Mouse (Mus musculus): ENCODE results near the gene Hist1h2be. TPM values are rescaled to one million over a fixed set of nuclear protein-coding genes. Genes with fewer than 3 reads are reported as not detected.
A peak's percentile ranks its signal among the peaks of the same experiment; 100 is the strongest.
"Not testable (repeated sequence)": the region's sequence is repeated elsewhere in the genome, so short reads cannot be mapped to it uniquely, and the experiment has no call there.

The Hist1h2be gene
- 1.5 and 1.7 TPM in 2 replicates for polyA plus RNA-seq (2015; fragmentation: Nextera tagmentation; extraction: Ambion mirVana)

- Histone ChIP-seq H3K27ac (replicated peaks) (peak within 1 kb of the TSS; percentile 95), H3K4me3 (peak within 1 kb of the TSS; percentile 70), H3K36me3 (no peaks in the 10 kb centered on the region), H3K4me1 (replicated peaks) (peaks cover 22% of the 10 kb centered on the region), H3K27me3 (no peaks in the 10 kb centered on the region), H3K4me2 (peak within 1 kb of the TSS; percentile 99), H3K9ac (peak within 1 kb of the TSS; percentile 86), H3K9me3 (no peaks in the 10 kb centered on the region)
- ATAC-seq (ENCODE audit: low FRiP score, low read depth): peak; percentile 91
- under 1% methylated on average over 27 of the region's 27 CpGs for WGBS
Measured at GRCm38 (mm10) chr13:23620733-23621531, at the start of gene Hist1h2be. TSS of gene Hist1h2be (minus strand) at chr13:23621124.

GRCm38 (mm10) chr13:23662536-23662935, 41.6 kb upstream of the Hist1h2be start:
- H3K27me3 ChIP-seq: no peaks in the 10 kb centered on the region
- H3K4me3 ChIP-seq: no peak overlapping the region
- H3K9ac ChIP-seq: no peak overlapping the region
- H3K36me3 ChIP-seq: no peaks in the 10 kb centered on the region
- H3K4me1 ChIP-seq (replicated peaks): no peaks in the 10 kb centered on the region
- no peaks in the 10 kb centered on the region for H3K9me3 ChIP-seq
- 67% methylated on average over 3 of the region's 3 CpGs for whole genome bisulfite sequencing
- no peak overlapping the region for H3K27ac ChIP-seq (replicated peaks)
- no peak for ATAC-seq (ENCODE audit: low FRiP score, low read depth)
- no peak overlapping the region for H3K4me2 ChIP-seq

- no peaks in the 10 kb centered on the region for H3K9me3 ChIP-seq
- no peak for ATAC-seq (ENCODE audit: low FRiP score, low read depth)
- no peak overlapping the region for H3K27ac ChIP-seq (replicated peaks)
- no peaks in the 10 kb centered on the region for H3K36me3 ChIP-seq
- WGBS: 76% methylated on average over 6 of the region's 6 CpGs
- H3K4me3 ChIP-seq: no peak overlapping the region
- H3K4me1 ChIP-seq (replicated peaks): no peaks in the 10 kb centered on the region
- no peak overlapping the region for H3K4me2 ChIP-seq
- no peaks in the 10 kb centered on the region for H3K27me3 ChIP-seq
- no peak overlapping the region for H3K9ac ChIP-seq
Measured at GRCm38 (mm10) chr13:23659636-23660366, 38.9 kb upstream of the Hist1h2be start.

GRCm38 (mm10) chr13:23630653-23631052, 9.7 kb upstream of the Hist1h2be start:
- no peak for ATAC-seq (ENCODE audit: low FRiP score, low read depth)
- Histone ChIP-seq H3K27ac (replicated peaks) (no peak overlapping the region), H3K9ac (no peak overlapping the region), H3K27me3 (no peaks in the 10 kb centered on the region), H3K4me2 (no peak overlapping the region), H3K4me1 (replicated peaks) (no peaks in the 10 kb centered on the region), H3K4me3 (no peak overlapping the region), H3K36me3 (no peaks in the 10 kb centered on the region), H3K9me3 (no peaks in the 10 kb centered on the region)
- WGBS: 41% methylated on average over 1 of the region's 1 CpGs

GRCm38 (mm10) chr13:23622861-23623450, 2.0 kb upstream of the Hist1h2be start:
- WGBS: 28% methylated on average over 7 of the region's 7 CpGs
- Histone ChIP-seq H3K9ac (0 out of 2 replicates have a peak overlapping the region, but pooled peaks have one; percentile 9), H3K4me2 (peak overlapping the region; percentile 99), H3K36me3 (no peaks in the 10 kb centered on the region), H3K4me3 (peak overlapping the region; percentile 70), H3K9me3 (no peaks in the 10 kb centered on the region), H3K27ac (replicated peaks) (peak overlapping the region; percentile 95), H3K4me1 (replicated peaks) (peaks cover 22% of the 10 kb centered on the region), H3K27me3 (no peaks in the 10 kb centered on the region)
- no peak for ATAC-seq (ENCODE audit: low FRiP score, low read depth)

GRCm38 (mm10) chr13:23622175-23622671, 1.3 kb upstream of the Hist1h2be start, which contains the start of gene Hist1h1e:
TSS of gene Hist1h1e (minus strand) at chr13:23622558.
- peak within 1 kb of the TSS; percentile 95 for H3K27ac ChIP-seq (replicated peaks)
- peak within 1 kb of the TSS; percentile 99 for H3K4me2 ChIP-seq
- H3K27me3 ChIP-seq, H3K9me3 ChIP-seq, H3K36me3 ChIP-seq: not testable (repeated sequence)
- peak within 1 kb of the TSS; percentile 86 for H3K9ac ChIP-seq
- H3K4me1 ChIP-seq (replicated peaks): peaks cover 22% of the 10 kb centered on the region
- under 1% methylated on average over 49 of the region's 53 CpGs for WGBS
- peak within 1 kb of the TSS; percentile 70 for H3K4me3 ChIP-seq
- ATAC-seq (ENCODE audit: low FRiP score, low read depth): peak; percentile 94

- Histone ChIP-seq H3K36me3 (no peaks in the 10 kb centered on the region), H3K4me3 (peak overlapping the region; percentile 70), H3K4me2 (peak overlapping the region; percentile 99), H3K4me1 (replicated peaks) (peaks cover 22% of the 10 kb centered on the region), H3K9me3 (no peaks in the 10 kb centered on the region), H3K27ac (replicated peaks) (peak overlapping the region; percentile 95), H3K27me3 (no peaks in the 10 kb centered on the region), H3K9ac (peak overlapping the region; percentile 86)
- ATAC-seq (ENCODE audit: low FRiP score, low read depth): peak; percentile 83
- WGBS: under 1% methylated on average over 18 of the region's 18 CpGs
Measured at GRCm38 (mm10) chr13:23621532-23622174, 729 bp upstream of the Hist1h2be start.

GRCm38 (mm10) chr13:23620056-23620732, 730 bp downstream of the Hist1h2be start:
- no peaks in the 10 kb centered on the region for H3K9me3 ChIP-seq
- peak overlapping the region; percentile 86 for H3K9ac ChIP-seq
- ATAC-seq (ENCODE audit: low FRiP score, low read depth): no peak
- H3K4me1 ChIP-seq (replicated peaks): peaks cover 22% of the 10 kb centered on the region
- H3K4me2 ChIP-seq: peak overlapping the region; percentile 99
- H3K36me3 ChIP-seq: no peaks in the 10 kb centered on the region
- peak overlapping the region; percentile 70 for H3K4me3 ChIP-seq
- WGBS: 54% methylated on average over 12 of the region's 12 CpGs
- H3K27ac ChIP-seq (replicated peaks): peak overlapping the region; percentile 95
- H3K27me3 ChIP-seq: no peaks in the 10 kb centered on the region

GRCm38 (mm10) chr13:23611638-23612037, 9.3 kb downstream of the Hist1h2be start:
- no peak overlapping the region for H3K4me3 ChIP-seq
- H3K9me3 ChIP-seq: no peaks in the 10 kb centered on the region
- no peak overlapping the region for H3K4me2 ChIP-seq
- 88% methylated on average over 3 of the region's 3 CpGs for WGBS
- no peaks in the 10 kb centered on the region for H3K4me1 ChIP-seq (replicated peaks)
- no peak for ATAC-seq (ENCODE audit: low FRiP score, low read depth)
- H3K36me3 ChIP-seq: no peaks in the 10 kb centered on the region
- no peaks in the 10 kb centered on the region for H3K27me3 ChIP-seq
- no peak overlapping the region for H3K27ac ChIP-seq (replicated peaks)
- no peak overlapping the region for H3K9ac ChIP-seq

GRCm38 (mm10) chr13:23610393-23610792, 10.5 kb downstream of the Hist1h2be start:
- H3K4me3 ChIP-seq: no peak overlapping the region
- H3K4me2 ChIP-seq: no peak overlapping the region
- H3K36me3 ChIP-seq: no peaks in the 10 kb centered on the region
- H3K9ac ChIP-seq: no peak overlapping the region
- no peaks in the 10 kb centered on the region for H3K9me3 ChIP-seq
- H3K27me3 ChIP-seq: no peaks in the 10 kb centered on the region
- no peak for ATAC-seq (ENCODE audit: low FRiP score, low read depth)
- H3K27ac ChIP-seq (replicated peaks): no peak overlapping the region
- WGBS: 76% methylated on average over 2 of the region's 2 CpGs
- no peaks in the 10 kb centered on the region for H3K4me1 ChIP-seq (replicated peaks)

GRCm38 (mm10) chr13:23609844-23610243, 11.1 kb downstream of the Hist1h2be start:
- no peak overlapping the region for H3K4me2 ChIP-seq
- no peaks in the 10 kb centered on the region for H3K4me1 ChIP-seq (replicated peaks)
- no peaks in the 10 kb centered on the region for H3K9me3 ChIP-seq
- H3K27ac ChIP-seq (replicated peaks): no peak overlapping the region
- H3K4me3 ChIP-seq: no peak overlapping the region
- H3K27me3 ChIP-seq: no peaks in the 10 kb centered on the region
- no peaks in the 10 kb centered on the region for H3K36me3 ChIP-seq
- no peak for ATAC-seq (ENCODE audit: low FRiP score, low read depth)
- H3K9ac ChIP-seq: no peak overlapping the region
